Comparison of ENCODE assay signal across 13 mouse cellular contexts in genomic region chr12:74236191-74236590, GRCm38 (mm10).
DNase-seq lines count a peak whose midpoint lies in the region.
"Had no signal": no experiment of that assay in that cellular context is flagged by ENCODE, and none has a peak within 500 bp of the region (broad histone marks: within the 10 kb centered on the region; RNA-seq: fewer than 3 reads in every experiment).

No protein-coding gene starts in this region.

- DNase-seq in brain, adult 2 months (ENCODE audit: low read depth, low spot score): peak; percentile 59
- peak; percentile 26 to 39 for DNase-seq in cerebellum, adult 18-20 months
- DNase-seq in cerebellum, adult 9-11 months: peak; percentile 45
- DNase-seq in cerebellum, postnatal 36 days: peak; percentile 22 to 39
- no peak for DNase-seq in B cell, adult 2 months
- DNase-seq in thymus, postnatal 36 days: no peak
- DNase-seq in kidney, postnatal 25 days: no peak
- DNase-seq: adrenal gland, adult 8-10 months; adrenal gland, postnatal 36 days; gastrocnemius, postnatal 36 days; heart, adult 11 months; heart, postnatal 10 days; heart, postnatal 4 days had no signal

Comparison
In these comparisons a context has a peak if more than half of its experiments do, and no peak if none do; other contexts are left out.
1. DNase-seq: peak in brain, adult 2 months (single experiment), cerebellum, adult 18-20 months (2 of 2), cerebellum, adult 9-11 months (single experiment) and cerebellum, postnatal 36 days (2 of 2); none in B cell, adult 2 months (0 of 2), thymus, postnatal 36 days (0 of 2) and kidney, postnatal 25 days (0 of 2).